Mouse (Mus musculus): Measurements from ENCODE around the gene Fam69b. TPM values are rescaled to one million over a fixed set of nuclear protein-coding genes. Genes with fewer than 3 reads are reported as not detected.
"Not testable (repeated sequence)": the region's sequence is repeated elsewhere in the genome, so short reads cannot be mapped to it uniquely, and the experiment has no call there.

The Fam69b gene
- polyA plus RNA-seq, 1 experiment from 2014 or later = 66.1 TPM

DNA sequence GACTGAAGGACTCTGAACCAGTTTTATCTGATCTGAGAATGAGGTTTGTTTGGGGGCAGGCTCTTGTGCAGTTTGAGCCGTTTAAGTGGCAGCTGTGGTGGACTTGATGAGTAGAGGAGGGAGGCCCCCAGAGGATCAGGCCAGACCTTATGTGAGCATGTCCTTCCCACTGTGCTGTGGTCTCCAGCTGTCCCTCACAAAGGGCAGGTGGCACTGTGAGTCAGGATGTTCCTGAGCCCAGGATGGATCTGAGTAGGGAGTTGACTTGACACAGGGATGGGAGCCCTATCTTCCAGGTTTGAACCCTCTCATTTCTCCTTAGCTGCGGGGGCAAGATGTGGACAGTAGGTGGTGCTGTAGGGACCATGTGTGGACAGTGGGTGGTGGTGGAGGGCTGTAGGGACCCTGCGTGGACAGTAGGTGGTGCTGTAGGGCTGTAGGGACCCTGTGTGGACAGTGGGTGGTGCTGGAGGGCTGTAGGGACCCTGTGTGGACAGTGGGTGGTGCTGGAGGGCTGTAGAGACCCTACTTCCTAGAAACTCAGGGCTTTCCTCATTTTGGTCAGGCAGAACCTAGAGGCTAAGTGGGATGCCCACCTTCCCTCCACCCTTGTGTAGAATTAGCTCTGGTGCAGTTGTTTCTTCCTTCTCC lies 18.5 kb downstream of the Fam69b start:
- Histone ChIP-seq H3K4me3 (no peak overlapping the region), H3K27ac (no peak overlapping the region), H3K4me2 (replicated peaks) (no peak overlapping the region), H3K9me3 (no peaks in the 10 kb centered on the region), H3K27me3 (replicated peaks) (no peaks in the 10 kb centered on the region), H3K9ac (no peak overlapping the region), H3K36me3 (no peaks in the 10 kb centered on the region), H3K4me1 (no peaks in the 10 kb centered on the region)
- ATAC-seq (ENCODE audit: low FRiP score, low read depth) = peak; percentile 96
- 36% methylated on average over 3 of the region's 3 CpGs for WGBS

DNA sequence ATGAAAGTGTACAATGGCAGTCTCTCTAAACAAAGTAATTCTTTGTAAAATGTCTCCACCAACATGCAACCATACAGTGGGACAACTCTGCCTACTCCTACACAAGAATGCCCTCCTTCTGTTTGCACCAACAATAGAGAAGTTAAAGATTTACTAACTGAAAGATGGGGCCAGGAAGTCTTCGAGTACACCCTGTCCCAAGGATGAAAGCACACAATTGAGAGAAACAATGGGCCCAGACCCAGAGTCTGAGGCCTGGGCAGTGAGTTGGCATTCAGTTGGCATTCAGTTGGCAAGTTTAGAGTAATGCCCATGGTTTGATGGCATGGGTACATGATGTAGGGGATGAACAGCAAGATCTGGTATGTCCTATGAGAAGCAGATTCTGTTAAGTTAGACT lies 26.4 kb downstream of the Fam69b start:
- WGBS = 11% methylated on average over 1 of the region's 1 CpGs
- Histone ChIP-seq H3K9me3 (no peaks in the 10 kb centered on the region), H3K27ac (no peak overlapping the region)

DNA sequence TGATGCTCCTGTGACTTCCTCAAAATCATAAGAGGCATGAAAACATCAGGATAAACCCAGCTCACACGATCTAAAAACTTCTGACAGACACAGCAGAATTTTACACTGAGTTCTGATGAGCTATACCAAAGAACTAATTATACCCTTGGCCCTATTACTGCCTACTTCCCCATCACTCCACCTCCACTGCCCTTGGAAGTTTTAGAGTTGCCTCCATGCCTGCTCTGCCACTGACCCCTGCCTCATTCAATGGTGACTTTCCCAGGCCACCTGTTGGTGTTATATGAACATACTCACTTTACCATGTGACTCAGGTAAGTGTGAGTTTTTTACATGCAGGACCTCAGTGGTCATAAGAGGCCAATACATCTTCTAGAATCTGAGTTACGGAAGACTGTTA lies 29.2 kb downstream of the Fam69b start:
- H3K4me1 ChIP-seq = peaks cover 3% of the 10 kb centered on the region; the same call in 1 of the 2 replicates
- H3K9me3 ChIP-seq = no peaks in the 10 kb centered on the region
- H3K4me3 ChIP-seq = no peak overlapping the region
- WGBS = 93% methylated on average over 2 of the region's 2 CpGs
- H3K27me3 ChIP-seq (replicated peaks) = no peaks in the 10 kb centered on the region
- H3K27ac ChIP-seq = no peak overlapping the region
- H3K4me2 ChIP-seq (replicated peaks) = no peak overlapping the region
- no peaks in the 10 kb centered on the region for H3K36me3 ChIP-seq
- ATAC-seq (ENCODE audit: low FRiP score, low read depth) = no peak
- no peak overlapping the region for H3K9ac ChIP-seq

More for the DNA sequence above, 26.4 kb downstream of the Fam69b start:
- H3K27me3 ChIP-seq (replicated peaks) = no peaks in the 10 kb centered on the region
- H3K4me2 ChIP-seq (replicated peaks) = no peak overlapping the region
- H3K4me3 ChIP-seq = no peak overlapping the region
- ATAC-seq (ENCODE audit: low FRiP score, low read depth) = no peak
- H3K4me1 ChIP-seq = no peaks in the 10 kb centered on the region
- no peaks in the 10 kb centered on the region for H3K36me3 ChIP-seq
- H3K9ac ChIP-seq = no peak overlapping the region

DNA sequence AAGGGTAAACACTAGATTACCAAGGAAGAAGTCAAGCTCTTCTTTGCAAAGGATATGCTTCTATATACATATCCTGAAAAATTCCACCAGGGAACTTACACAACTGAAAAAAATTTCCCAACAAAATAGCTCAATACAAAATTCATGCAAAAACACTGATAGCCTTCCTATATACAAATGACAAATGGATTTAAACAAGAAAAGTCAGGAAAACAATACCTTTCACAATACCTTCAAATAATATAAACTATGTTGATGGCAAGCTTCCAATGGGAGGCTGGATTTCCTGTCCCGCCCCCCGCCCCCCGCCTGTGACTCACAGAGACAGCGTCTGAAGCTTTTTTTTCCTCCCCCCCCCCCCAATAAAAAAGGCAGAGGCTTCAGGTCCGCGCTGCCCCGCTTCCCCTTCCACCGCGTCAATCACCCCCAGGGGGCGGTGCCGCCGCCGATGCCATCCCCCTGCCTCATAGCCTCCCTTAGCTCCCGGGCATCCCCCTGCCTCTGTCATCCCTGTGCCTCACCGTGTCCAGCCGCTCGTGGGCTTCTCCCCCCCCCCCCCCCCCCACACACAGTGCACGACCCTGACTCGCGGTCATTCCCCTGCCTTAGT lies 33.0 kb downstream of the Fam69b start:
- 4% methylated on average over 17 of the region's 20 CpGs for WGBS
- no peak for ATAC-seq (ENCODE audit: low FRiP score, low read depth)

DNA sequence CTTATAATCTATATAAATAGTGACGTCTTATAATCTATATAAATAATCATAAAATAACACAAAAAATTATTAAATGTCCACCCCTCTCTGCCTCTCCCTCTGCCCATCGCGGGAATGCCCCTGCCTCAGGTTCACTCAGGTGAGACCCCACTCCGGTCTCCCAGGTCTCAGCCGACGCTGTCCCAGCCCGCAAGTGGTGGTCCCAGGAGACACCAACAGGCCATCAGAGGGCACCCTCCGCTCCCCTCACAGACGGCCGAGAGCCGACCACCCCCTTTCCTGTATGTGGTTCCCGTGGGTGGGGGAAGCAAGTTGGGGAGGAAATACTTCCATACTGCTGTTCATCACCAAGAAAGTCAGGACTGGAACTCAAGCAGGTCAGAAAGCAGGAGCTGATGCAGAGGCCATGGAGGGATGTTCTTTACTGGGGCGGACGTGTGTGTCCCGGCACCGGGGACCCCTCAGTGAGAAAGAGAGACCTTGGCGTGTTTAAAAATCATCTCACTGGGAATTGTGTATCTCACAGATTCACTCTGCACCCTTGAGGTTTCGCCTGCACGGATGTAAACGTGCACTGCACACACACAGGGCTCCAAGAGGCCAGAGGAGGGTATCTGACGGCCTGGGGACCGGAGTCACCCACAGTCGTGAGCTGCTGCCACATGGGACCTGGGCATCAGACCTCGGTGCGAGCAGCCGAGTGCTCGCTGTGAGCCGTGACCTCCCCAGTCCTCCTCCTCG lies 33.7 kb downstream of the Fam69b start:
- WGBS = 45% methylated on average over 29 of the region's 29 CpGs
- Histone ChIP-seq H3K4me3 (peak overlapping the region; percentile 24), H3K27ac (no peak overlapping the region), H3K36me3 (no peaks in the 10 kb centered on the region), H3K9ac (peak overlapping the region; percentile 52), H3K4me1 (peaks cover 3% of the 10 kb centered on the region; the same call in 1 of the 2 replicates), H3K9me3 (no peaks in the 10 kb centered on the region), H3K4me2 (replicated peaks) (peak overlapping the region; percentile 63), H3K27me3 (replicated peaks) (no peaks in the 10 kb centered on the region)
- ATAC-seq (ENCODE audit: low FRiP score, low read depth) = no peak

More for the DNA sequence above, 33.0 kb downstream of the Fam69b start:
- H3K4me3 ChIP-seq = peak overlapping the region; percentile 24
- peak overlapping the region; percentile 63 for H3K4me2 ChIP-seq (replicated peaks)
- H3K27me3 ChIP-seq (replicated peaks) = no peaks in the 10 kb centered on the region
- H3K9me3 ChIP-seq = no peaks in the 10 kb centered on the region
- H3K36me3 ChIP-seq = no peaks in the 10 kb centered on the region
- peaks cover 3% of the 10 kb centered on the region; the same call in 1 of the 2 replicates for H3K4me1 ChIP-seq
- H3K27ac ChIP-seq = no peak overlapping the region
- peak overlapping the region; percentile 52 for H3K9ac ChIP-seq

DNA sequence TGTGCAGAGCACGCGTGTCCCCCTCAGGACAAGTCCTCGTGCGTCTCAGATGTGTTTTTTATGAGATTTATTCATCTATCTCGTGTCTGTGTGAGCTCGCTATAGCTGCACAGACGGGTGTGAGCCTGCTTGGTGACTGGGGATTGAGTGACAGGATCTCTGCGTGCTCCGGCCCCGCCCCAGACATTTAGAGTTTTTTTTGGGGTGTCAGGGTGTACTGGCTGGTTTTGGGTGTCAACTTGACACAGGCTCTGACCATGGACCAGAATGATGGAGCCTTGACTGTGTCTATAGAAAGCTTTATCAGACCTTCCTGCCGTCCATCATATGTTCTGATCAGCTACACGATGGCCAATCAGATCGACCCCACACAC lies 34.2 kb downstream of the Fam69b start:
- Histone ChIP-seq H3K9ac (no peak overlapping the region), H3K36me3 (no peaks in the 10 kb centered on the region), H3K4me3 (no peak overlapping the region), H3K9me3 (no peaks in the 10 kb centered on the region), H3K27me3 (replicated peaks) (no peaks in the 10 kb centered on the region), H3K4me2 (replicated peaks) (no peak overlapping the region), H3K27ac (no peak overlapping the region), H3K4me1 (peaks cover 3% of the 10 kb centered on the region; the same call in 1 of the 2 replicates)
- 74% methylated on average over 13 of the region's 13 CpGs for WGBS
- no peak for ATAC-seq (ENCODE audit: low FRiP score, low read depth)

DNA sequence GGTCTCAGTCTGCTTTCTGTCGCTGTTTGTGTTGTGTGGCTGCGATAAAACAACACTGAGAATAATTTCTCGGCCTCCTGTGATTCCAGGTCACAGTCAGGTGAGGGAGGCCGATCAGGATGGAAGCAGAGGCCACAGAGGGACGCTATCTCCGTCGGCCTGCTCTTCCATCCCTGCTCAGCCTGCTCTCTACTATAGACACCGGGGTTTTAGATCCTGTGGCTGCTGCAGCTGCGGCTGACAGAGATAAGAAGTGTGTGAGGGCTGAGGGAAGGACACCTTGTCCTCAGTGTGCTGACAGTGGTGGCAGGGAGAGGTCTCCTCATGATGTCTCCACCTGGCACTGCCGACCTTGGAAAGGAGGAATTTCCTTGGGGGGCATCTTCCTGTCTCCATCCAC lies 34.9 kb downstream of the Fam69b start:
- WGBS = 87% methylated on average over 10 of the region's 10 CpGs

DNA sequence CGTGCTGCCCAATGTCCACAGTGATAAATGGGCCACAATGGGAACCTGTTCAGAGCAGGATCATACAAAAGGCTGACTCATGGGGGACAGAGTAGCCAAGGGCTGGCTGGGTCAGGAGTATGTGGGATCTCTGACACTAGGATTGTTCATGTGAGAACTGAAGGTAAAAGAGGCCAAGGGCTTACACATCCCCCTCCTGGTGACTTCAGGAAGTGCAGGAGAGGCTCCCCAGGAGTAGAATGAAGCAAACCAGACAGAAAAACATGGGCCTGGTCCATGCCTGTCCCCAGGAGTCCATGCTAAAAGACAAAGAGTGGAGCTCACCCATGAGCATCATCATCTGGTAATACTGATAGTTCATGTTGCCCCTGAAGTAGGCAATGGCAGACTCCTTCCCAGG lies 35.3 kb downstream of the Fam69b start:
- not testable (repeated sequence) for H3K4me3 ChIP-seq; H3K27me3 ChIP-seq (replicated peaks); ATAC-seq (ENCODE audit: low FRiP score, low read depth); H3K4me2 ChIP-seq (replicated peaks); H3K9me3 ChIP-seq; H3K36me3 ChIP-seq; H3K27ac ChIP-seq; H3K4me1 ChIP-seq; H3K9ac ChIP-seq
- 78% methylated on average over 1 of the region's 1 CpGs for WGBS

More for the DNA sequence above, 34.9 kb downstream of the Fam69b start:
- H3K9me3 ChIP-seq = no peaks in the 10 kb centered on the region
- no peak overlapping the region for H3K4me3 ChIP-seq
- H3K27ac ChIP-seq = no peak overlapping the region
- no peak overlapping the region for H3K9ac ChIP-seq
- no peaks in the 10 kb centered on the region for H3K36me3 ChIP-seq
- no peak for ATAC-seq (ENCODE audit: low FRiP score, low read depth)
- peaks cover 3% of the 10 kb centered on the region; the same call in 1 of the 2 replicates for H3K4me1 ChIP-seq
- no peak overlapping the region for H3K4me2 ChIP-seq (replicated peaks)
- no peaks in the 10 kb centered on the region for H3K27me3 ChIP-seq (replicated peaks)

DNA sequence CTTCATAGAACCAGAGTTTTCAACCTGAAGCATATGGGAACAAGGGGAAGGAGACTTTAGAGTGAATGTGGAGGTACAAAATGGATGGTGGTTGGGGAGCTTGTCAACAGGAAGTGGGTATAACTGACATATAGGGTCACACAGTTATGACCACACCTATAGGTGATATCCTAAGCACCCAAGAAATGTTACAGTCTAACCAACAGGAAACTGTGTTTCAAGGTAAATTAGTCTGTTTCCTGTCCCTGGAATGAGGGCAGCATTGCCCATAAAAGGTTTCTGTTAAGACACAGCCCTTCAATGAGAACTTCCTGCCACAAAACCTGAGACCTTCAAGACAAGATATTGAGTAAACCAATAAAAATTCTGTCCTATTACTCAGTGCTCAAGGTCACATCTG lies 40.5 kb downstream of the Fam69b start:
- no peak overlapping the region for H3K4me2 ChIP-seq (replicated peaks)
- H3K9ac ChIP-seq = no peak overlapping the region
- no peaks in the 10 kb centered on the region for H3K27me3 ChIP-seq (replicated peaks)
- H3K27ac ChIP-seq = no peak overlapping the region
- H3K9me3 ChIP-seq = no peaks in the 10 kb centered on the region
- no peak overlapping the region for H3K4me3 ChIP-seq
- H3K4me1 ChIP-seq = no peaks in the 10 kb centered on the region
- no peaks in the 10 kb centered on the region for H3K36me3 ChIP-seq
- ATAC-seq (ENCODE audit: low FRiP score, low read depth) = no peak

DNA sequence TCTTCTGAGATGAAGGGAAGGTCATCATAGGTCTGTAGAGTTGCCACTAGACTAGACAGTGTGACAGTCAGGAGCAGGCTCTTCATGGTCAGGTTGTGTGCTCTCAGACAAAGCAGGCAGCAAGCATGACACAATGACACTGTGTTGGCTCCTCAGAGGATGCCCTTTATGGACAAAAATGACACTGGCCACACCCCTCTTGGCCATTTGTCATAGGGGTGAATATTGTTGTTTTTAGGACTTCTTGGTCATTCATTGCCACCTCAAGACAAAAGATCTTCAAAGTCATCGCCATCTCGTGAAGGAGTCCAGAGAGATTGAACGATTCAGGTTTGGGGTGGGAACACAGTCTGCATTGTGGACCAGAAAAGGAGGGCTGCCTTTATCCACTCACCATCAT lies 42.9 kb downstream of the Fam69b start, which contains the start of gene Lcn4:
Gene Lcn4 (minus strand): TSS at position 101 of the 400 bp plus-strand sequence.
- Histone ChIP-seq H3K9ac (no peak within 1 kb of the TSS), H3K4me2 (replicated peaks) (no peak within 1 kb of the TSS), H3K9me3 (no peaks in the 10 kb centered on the region), H3K36me3 (no peaks in the 10 kb centered on the region), H3K4me1 (no peaks in the 10 kb centered on the region), H3K27ac (no peak within 1 kb of the TSS), H3K27me3 (replicated peaks) (no peaks in the 10 kb centered on the region), H3K4me3 (no peak within 1 kb of the TSS)
- WGBS = 92% methylated on average over 3 of the region's 3 CpGs
- ATAC-seq (ENCODE audit: low FRiP score, low read depth) = no peak
